Mouse (Mus musculus): ENCODE measurements at regions not wholly inside any gene's neighbourhood (a gene's known extent, or its start where the extent isn't known, plus 50 kb on each side); places are given as distances from the start of the nearest gene placed in this dataset.

DNA sequence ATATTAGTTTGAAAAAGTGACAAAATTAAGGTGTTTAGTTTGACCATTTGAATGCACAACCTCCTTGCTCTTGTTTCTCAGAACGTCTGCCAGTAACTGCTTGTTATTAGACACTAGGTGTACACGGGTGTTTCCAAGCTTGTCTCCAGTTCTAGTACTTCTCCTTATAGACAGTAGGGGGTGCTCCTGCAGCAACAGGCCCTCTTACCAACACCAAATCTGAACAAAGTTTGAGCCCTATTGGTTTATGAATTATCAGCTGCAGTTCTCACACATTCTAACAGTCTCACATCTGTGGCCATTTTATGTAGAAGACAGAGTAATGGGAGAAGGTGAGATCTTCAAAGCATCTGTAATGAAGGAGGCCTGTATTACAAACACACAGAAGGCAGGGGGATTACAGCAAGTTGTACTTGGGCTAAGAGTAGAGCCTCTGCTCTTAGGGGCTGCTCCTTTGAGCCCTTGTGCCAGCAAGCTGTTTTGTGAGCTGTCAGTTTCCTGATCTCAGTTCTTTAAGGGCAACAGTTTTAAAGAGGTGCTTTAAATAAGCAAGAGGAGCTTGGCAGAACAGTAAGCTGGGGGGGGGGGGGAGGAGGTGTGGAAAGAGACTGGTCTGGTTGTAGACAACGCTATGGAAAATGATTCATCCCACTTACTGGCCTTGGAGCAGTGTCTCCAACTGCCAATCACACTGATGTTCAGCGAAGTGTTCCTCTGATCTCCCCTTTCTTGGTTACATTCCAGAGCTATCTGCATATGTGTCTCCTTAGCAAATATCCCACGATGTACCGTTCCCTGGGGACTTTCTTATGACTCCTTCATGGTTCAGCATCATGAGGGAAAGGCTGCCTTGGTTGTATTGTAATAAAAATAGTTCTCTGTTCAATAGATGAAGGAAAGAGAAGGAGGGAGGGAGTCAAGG lies 71.3 kb upstream of the Cep162 start:
- DNase-seq (ENCODE audit: low spot score), result no peak

DNA sequence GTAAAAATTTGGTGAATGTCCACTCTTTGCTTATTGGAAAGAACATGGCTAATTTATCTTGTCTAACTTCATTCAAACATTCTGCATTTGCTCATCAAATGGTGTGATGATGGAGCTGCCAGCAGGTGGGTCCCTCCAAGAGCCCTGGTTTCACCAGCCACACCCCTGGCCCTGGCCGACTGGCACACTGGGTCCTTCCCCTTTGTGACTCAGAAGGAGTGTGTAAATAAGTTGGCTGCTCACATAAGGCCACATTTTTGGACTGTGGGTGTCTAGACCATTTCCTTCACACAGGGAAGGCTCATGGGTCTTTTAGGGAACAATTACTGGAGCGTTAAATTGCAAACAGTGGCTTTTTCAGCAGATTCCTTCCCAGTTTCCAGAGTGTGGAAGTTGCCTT lies 68.4 kb upstream of the Cep162 start:
- no peak for DNase-seq (ENCODE audit: low spot score)

DNA sequence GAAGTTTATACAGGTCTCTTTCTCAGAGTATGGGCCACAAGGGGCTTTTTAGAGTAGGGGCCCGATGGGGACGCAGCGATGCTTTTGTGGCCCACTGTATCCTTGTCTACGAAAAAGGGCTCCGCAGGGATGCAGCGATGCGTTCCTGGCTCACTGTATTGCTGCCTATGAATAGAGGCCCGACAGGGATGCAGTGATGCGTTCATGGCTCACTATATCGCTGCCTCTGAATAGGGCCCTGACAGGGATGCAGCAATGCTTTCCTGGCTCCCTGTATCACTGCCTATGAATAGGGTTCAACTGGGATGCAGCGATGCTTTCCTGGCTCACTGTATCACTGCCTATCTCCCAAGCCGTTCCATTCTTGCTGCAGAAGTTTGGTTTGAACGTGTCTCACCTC lies 65.4 kb upstream of the Cep162 start:
- no peak for DNase-seq (ENCODE audit: low spot score)

DNA sequence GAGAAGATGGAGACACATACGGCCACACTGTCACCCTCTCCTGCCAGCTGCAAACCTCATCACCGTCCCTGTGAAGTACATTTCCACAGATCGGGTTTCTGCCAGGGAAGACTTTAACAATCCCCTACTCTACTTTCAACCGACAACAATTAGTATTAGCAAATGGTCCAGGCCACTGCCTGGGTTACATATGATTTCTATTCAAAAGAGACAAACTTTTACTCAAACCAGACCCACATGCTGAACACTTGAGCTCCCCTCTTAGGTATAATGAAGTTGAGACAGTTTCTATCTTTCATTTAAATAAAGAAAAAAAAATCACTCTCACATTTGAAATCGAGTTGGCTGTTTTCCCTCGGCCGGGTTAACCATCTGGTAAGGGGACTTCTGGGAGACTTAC lies 63.4 kb upstream of the Cep162 start:
- no peak for DNase-seq (ENCODE audit: low spot score)

DNA sequence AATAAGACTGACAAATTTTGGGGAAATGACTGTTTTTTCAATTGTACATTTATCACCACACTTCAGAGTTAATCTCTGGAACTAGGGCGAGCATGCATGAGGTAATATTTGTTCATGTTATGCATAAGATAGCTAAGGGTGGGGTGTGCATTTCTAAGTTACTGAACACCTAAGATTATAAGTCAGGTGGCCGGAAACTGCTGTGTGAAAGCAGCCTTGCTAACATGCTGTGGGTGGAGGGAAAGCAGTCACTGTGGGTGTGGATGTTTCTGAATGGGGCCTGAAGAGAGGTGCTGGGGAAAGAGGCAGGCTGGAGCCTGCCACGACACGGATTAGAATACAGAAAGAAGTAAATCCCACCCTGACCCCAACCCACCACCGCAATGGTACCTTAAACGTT lies 54.8 kb upstream of the Cep162 start:
- DNase-seq (ENCODE audit: low spot score), result no peak
